Mouse (Mus musculus) embryonic fibroblast, embryonic 13.5 days (primary cell): ENCODE measurements around the gene Nol6. TPM values are rescaled to one million over a fixed set of nuclear protein-coding genes. Genes with fewer than 3 reads are reported as not detected.

Experiments
- H3K27ac ChIP-seq: 2 replicates; pipeline ENCODE4 v1.5.1; 2012; ENCODE audit warnings: low read length, control low read depth, inconsistent platforms; ENCODE audit not compliant: insufficient read depth
- H3K4me1 ChIP-seq: 2 replicates; pipeline ENCODE4 v1.6.1; 2011; ENCODE audit warnings: low read length; ENCODE audit not compliant: control insufficient read depth, insufficient read depth
- H3K4me3 ChIP-seq: 2 replicates; pipeline ENCODE4 v1.5.1; 2011; ENCODE audit warnings: mild to moderate bottlenecking, control low read depth, low read length; ENCODE audit not compliant: insufficient read depth
- CTCF ChIP-seq: IDR thresholded peaks from 2 replicates; pipeline ENCODE4 v1.5.1; 2011; ENCODE audit warnings: mild to moderate bottlenecking, control low read depth, low read length, moderate library complexity, borderline replicate concordance; ENCODE audit not compliant: insufficient read depth
- POLR2A ChIP-seq: IDR thresholded peaks from 2 replicates; pipeline ENCODE4 v1.6.1; 2011; ENCODE audit warnings: low read depth, mild to moderate bottlenecking, control low read depth, low read length, moderate library complexity
- polyA plus RNA-seq: library from polyadenylated mRNA; stranded (reverse); fragments of >200 nt; gene quantifications from 2 replicates; pipeline ENCODE4 v1.2.4, GENCODE M21; 2011; ENCODE audit warnings: low read depth; ENCODE audit not compliant: missing spikeins, insufficient read length

Gene Nol6
- 24.4 and 25.1 TPM in 2 replicates for polyA plus RNA-seq

DNA sequence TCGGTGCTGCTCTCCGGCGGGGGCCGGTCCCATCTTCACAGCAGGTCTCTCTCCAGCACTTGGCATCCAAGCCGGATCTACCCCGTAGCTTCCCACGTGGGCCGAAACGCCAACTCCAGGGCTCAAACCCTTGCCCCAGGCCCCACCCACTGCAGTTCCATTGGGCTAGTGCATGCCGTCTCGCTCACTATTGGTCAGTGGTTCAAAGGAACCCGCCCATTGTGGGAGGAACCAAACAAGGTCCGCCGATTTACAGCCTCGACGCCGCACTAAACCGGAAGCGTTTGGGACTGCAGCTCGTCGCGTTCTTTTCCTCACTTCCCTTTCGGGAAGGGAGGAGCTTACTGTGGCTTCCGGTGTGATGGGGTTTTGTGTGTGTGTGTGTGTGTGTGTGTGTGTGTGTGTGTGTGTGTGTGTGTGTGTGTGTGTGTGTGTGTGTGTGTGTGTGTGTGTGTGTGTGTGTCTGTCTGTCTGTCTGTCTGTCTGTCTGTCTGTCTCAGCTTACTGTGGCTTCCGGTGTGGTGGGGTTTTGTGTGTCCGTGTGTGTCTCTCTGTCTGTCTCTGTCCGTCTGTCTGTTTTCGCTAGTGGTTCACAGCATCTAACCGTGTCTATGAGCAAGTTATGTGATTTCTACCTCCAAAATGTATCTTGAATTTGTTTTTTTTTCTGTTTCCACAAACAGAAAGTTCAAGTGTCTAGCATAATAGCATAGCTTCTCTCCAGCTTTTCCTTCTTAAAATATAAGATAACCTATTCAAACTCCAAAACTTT, at the start of gene Nol6:
Gene Nol6, minus strand, starts transcription at position 276 of the 772 bp plus-strand sequence.
- Histone ChIP-seq H3K27ac (no peak within 1 kb of the TSS), H3K4me3 (peak within 1 kb of the TSS; percentile 76), H3K4me1 (peaks cover 6% of the 10 kb centered on the region)
- TF ChIP-seq POLR2A (peak; percentile 37), CTCF (no peak)

GRCm38 (mm10) chr4:41170970-41171369, 46.7 kb upstream of the Nol6 start:
- H3K4me1 ChIP-seq = no peaks in the 10 kb centered on the region
- no peak overlapping the region for H3K4me3 ChIP-seq
- TF ChIP-seq CTCF (no peak), POLR2A (no peak)
- no peak overlapping the region for H3K27ac ChIP-seq

DNA sequence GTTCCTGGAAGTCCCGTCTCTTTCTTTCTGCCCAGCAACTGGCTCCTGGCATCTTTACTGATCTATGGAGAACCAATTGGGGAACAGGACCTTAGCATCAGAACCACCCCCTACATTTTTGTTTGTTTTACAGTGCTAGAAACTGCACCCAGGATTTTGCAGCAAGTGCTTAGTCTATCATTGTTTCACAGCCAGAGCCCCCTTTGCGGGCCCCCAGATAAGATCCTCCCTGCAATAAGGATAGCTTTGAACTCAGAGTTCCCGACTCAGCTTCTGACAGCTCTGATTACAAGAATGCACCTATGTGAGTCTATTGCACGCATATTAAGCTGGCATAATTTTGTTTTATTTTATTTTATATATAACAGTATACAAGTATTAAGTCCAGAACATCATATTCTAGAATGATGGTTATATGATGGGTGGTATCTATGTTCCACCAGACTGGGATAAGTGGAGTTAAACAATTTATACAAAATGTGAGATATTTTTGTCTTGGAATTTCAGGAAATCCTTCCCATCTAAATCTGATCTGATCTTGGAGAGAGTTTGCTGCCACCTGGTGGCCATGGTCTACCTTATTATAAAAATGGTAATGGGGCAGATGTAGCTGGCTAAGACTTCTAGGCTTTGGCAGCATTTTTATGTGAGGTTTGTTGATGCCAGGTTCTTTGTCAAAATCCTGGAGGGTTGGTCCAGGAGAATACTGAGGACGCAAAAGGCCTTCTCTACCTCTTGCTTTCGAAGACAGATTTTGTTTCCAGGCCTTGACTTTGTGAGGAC, 41.6 kb upstream of the Nol6 start:
- Histone ChIP-seq H3K4me1 (0 out of 2 replicates have a peak, but pooled peaks cover 8% of the 10 kb centered on the region), H3K4me3 (no peak overlapping the region), H3K27ac (peak overlapping the region; percentile 47)
- no peak for TF ChIP-seq POLR2A
- no peak for TF ChIP-seq CTCF

DNA sequence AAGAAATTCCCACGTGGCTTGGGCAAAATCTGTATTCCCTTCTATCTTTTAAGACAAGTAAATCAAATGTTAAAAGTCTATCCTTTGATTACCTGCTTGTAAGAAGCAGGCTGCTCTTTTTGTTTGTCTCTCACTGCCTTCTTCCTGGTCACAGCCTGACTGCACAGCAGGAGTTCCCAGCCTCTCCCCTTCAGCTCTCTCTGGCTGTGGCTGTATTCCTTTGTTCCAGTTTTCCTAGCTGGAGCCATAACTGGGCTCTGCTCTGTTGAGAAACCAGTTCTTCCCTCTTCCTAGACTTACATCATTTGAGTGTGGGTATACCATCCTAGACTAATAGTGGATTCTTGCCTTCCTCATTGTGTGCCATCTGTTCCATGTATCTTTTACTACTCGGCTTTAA, 40.7 kb upstream of the Nol6 start:
- TF ChIP-seq CTCF = no peak
- TF ChIP-seq POLR2A = no peak
- Histone ChIP-seq H3K27ac (peak overlapping the region; percentile 47; the same call in 1 of the 2 replicates), H3K4me1 (0 out of 2 replicates have a peak, but pooled peaks cover 8% of the 10 kb centered on the region), H3K4me3 (no peak overlapping the region)

GRCm38 (mm10) chr4:41161232-41161631, 37.0 kb upstream of the Nol6 start:
- Histone ChIP-seq H3K27ac (no peak overlapping the region), H3K4me3 (no peak overlapping the region), H3K4me1 (peaks cover 12% of the 10 kb centered on the region)
- no peak for TF ChIP-seq CTCF
- TF ChIP-seq POLR2A = no peak

GRCm38 (mm10) chr4:41158251-41158650, 34.0 kb upstream of the Nol6 start:
- Histone ChIP-seq H3K27ac (no peak overlapping the region), H3K4me1 (peaks cover 7% of the 10 kb centered on the region), H3K4me3 (no peak overlapping the region)
- TF ChIP-seq CTCF = no peak
- no peak for TF ChIP-seq POLR2A

- Histone ChIP-seq H3K4me1 (peaks cover 7% of the 10 kb centered on the region), H3K4me3 (no peak overlapping the region), H3K27ac (no peak overlapping the region)
- no peak for TF ChIP-seq CTCF
- TF ChIP-seq POLR2A = no peak
Measured at GRCm38 (mm10) chr4:41156961-41157360, 32.7 kb upstream of the Nol6 start.

DNA sequence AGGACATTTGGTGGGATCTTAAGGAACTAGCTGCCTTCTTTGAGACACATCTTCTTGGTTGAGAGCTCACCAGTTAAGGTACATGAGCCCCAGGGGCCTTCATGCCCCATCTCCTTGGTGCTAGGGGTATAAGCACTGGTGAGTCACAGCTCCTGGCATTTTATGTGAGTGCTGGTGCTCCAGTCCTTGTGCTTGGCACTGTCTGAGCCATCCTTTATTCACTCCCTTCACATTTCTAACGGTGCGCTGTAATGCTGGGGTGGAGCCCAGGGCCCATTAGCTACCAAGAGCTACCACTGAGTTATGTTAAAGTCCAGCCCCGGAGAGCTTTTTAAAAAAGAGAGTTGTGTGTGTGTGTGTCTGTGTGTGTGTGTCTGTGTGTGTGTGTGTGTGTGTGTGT, 28.9 kb upstream of the Nol6 start:
- Histone ChIP-seq H3K4me3 (no peak overlapping the region), H3K4me1 (peaks cover 4% of the 10 kb centered on the region; the same call in 1 of the 2 replicates), H3K27ac (peak overlapping the region; percentile 11; the same call in 1 of the 2 replicates)
- TF ChIP-seq CTCF (no peak), POLR2A (no peak)

DNA sequence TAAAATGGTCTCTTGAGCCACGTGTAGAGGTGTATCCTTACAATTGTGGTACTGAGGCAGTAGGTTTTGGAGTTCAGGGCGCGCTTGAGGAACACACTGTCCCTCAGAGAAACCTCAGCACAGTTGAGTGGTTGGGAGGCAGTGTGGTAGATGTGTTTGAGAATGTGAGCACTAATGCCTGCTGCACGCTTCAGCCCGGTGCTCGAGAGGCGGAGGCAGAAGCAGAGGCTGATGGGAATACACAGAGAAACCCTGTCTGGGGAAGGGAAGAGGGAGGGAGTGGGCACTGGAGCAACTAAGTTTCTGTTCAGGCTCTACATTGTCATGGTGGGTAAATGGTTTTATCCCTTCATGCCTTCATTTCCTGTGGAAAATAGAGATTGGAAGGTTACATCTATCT, 26.9 kb upstream of the Nol6 start:
- Histone ChIP-seq H3K4me3 (no peak overlapping the region), H3K27ac (no peak overlapping the region), H3K4me1 (peaks cover 3% of the 10 kb centered on the region; the same call in 1 of the 2 replicates)
- TF ChIP-seq CTCF = no peak

GRCm38 (mm10) chr4:41149891-41150290, 25.6 kb upstream of the Nol6 start:
- Histone ChIP-seq H3K4me3 (no peak overlapping the region), H3K27ac (no peak overlapping the region), H3K4me1 (no peaks in the 10 kb centered on the region)
- TF ChIP-seq POLR2A = no peak
- no peak for TF ChIP-seq CTCF
